Comparison of ENCODE assay signal across 8 mouse cellular contexts in the genomic region with DNA sequence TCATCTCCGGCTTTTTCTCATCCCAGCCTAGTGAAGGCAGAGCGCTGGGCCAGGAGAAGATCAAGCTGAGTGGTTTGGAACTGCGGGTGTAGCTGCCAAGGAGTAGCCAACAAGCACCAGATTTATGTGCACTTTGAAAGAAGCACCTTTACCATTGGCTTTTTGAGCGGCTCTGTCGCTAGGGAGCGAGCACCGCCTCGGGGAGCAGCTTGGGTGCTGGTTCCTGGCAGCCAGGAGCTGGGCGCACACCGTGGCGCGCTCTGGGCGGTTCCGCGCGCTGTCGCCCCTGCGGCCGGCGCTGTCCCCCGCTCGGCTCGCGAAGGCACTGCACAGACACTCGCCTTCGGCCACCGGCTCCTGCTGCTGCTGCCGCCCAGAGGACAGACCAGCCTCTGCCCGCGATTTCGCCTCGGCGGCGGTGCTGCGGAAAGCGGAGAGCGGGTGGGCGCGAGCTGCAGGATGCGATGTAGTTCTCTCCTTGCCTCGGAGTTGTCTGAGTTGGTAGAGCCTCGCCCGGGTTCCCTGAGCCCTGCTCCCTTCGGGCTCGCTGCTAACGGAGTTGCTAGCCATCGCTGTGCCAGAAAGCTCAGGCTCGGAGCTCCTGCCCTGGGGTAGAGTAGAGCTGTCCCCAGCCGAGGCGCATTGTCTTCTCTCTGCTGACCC. TPM values are rescaled to one million over a fixed set of nuclear protein-coding genes. Genes with fewer than 3 reads are reported as not detected.
DNase-seq lines count a peak whose midpoint lies in the region; ATAC-seq and TF ChIP-seq lines count a peak whose summit lies in the region.

A gene (plus strand): TSS at position 212 of the 663 bp plus-strand sequence.

- H3K27me3 ChIP-seq in ES-Bruce4 (ENCODE audit: control insufficient read depth, insufficient read depth, low read length, poor library complexity, severe bottlenecking), result no peaks in the 10 kb centered on the region; the same call in 1 of the 2 replicates
- H3K27me3 ChIP-seq in cerebellum, adult 2 months (ENCODE audit: control insufficient read depth, insufficient read depth, low read length), result no peaks in the 10 kb centered on the region
- H3K27me3 ChIP-seq in forebrain, embryonic 16.5 days (replicated peaks; ENCODE audit: control insufficient read depth, insufficient read depth, low read length), result peaks cover 6% of the 10 kb centered on the region; the same call in 1 of the 2 replicates
- peaks cover 23% of the 10 kb centered on the region for H3K27me3 ChIP-seq in liver, embryonic 11.5 days (replicated peaks; ENCODE audit: control insufficient read depth, insufficient read depth, low read length)
- peaks cover 10% of the 10 kb centered on the region for H3K27me3 ChIP-seq in neural tube, embryonic 12.5 days (replicated peaks)

- H3K9ac ChIP-seq in ES-Bruce4 (ENCODE audit: low read depth, poor library complexity, severe bottlenecking), result peak within 1 kb of the TSS; percentile 21
- H3K9ac ChIP-seq in forebrain, embryonic 16.5 days (replicated peaks; ENCODE audit: low read depth, low read length), result peak within 1 kb of the TSS; percentile 71
- H3K9ac ChIP-seq in liver, embryonic 11.5 days (ENCODE audit: low read depth, low read length), result no peak within 1 kb of the TSS
- peak within 1 kb of the TSS; percentile 57 for H3K9ac ChIP-seq in neural tube, embryonic 12.5 days

- TF ChIP-seq EP300 in ES-Bruce4 (IDR thresholded peaks at IDR 0.05; ENCODE audit: insufficient read depth, low read depth, low read length), result no peak

- H3K4me3 ChIP-seq in ES-Bruce4 (ENCODE audit: low read depth, low read length), result peak within 1 kb of the TSS; percentile 56
- H3K4me3 ChIP-seq in cerebellum, adult 2 months (replicated peaks; ENCODE audit: insufficient read depth, low read depth, low read length), result peak within 1 kb of the TSS; percentile 54
- peak within 1 kb of the TSS; percentile 63 for H3K4me3 ChIP-seq in forebrain, embryonic 16.5 days (replicated peaks; ENCODE audit: low read length)
- H3K4me3 ChIP-seq in liver, embryonic 11.5 days (ENCODE audit: low read depth, low read length), result peak within 1 kb of the TSS; percentile 37
- peak within 1 kb of the TSS; percentile 44 for H3K4me3 ChIP-seq in neural tube, embryonic 12.5 days

- no peak for TF ChIP-seq POLR2A in ES-Bruce4 (IDR thresholded peaks at IDR 0.05; ENCODE audit: insufficient read depth, low read length)
- no peak for TF ChIP-seq POLR2A in cerebellum, adult 2 months (IDR thresholded peaks at IDR 0.05; ENCODE audit: borderline replicate concordance, insufficient read depth, low read length)

- peak within 1 kb of the TSS; percentile 90 for H3K4me2 ChIP-seq in forebrain, embryonic 16.5 days (ENCODE audit: low read length)
- peak within 1 kb of the TSS; percentile 65 for H3K4me2 ChIP-seq in liver, embryonic 11.5 days
- H3K4me2 ChIP-seq in neural tube, embryonic 12.5 days (replicated peaks), result peak within 1 kb of the TSS; percentile 78

- peak; percentile 45 for TF ChIP-seq CTCF in ES-Bruce4 (IDR thresholded peaks at IDR 0.05; ENCODE audit: low read depth, low read length)
- TF ChIP-seq CTCF in cerebellum, adult 2 months (IDR thresholded peaks at IDR 0.05; ENCODE audit: borderline replicate concordance, insufficient read depth, low read depth, low read length), result peak; percentile 49

- under 1% methylated on average over 50 of the region's 50 CpGs for WGBS in cerebellum, adult 2 months
- under 1% methylated on average over 50 of the region's 50 CpGs for WGBS in forebrain, embryonic 16.5 days
- WGBS in liver, embryonic 11.5 days, result under 1% methylated on average over 47 of the region's 50 CpGs
- WGBS in neural tube, embryonic 12.5 days, result under 1% methylated on average over 50 of the region's 50 CpGs

- ATAC-seq in forebrain, embryonic 16.5 days, result peak; percentile 97
- peak; percentile 73 for ATAC-seq in liver, embryonic 11.5 days (replicated peaks; ENCODE audit: low FRiP score)
- peak; percentile 99 for ATAC-seq in neural tube, embryonic 12.5 days (ENCODE audit: low FRiP score, low read depth)

- peak; percentile 78 to 79 for DNase-seq in cerebellum, adult 2 months
- DNase-seq in heart, postnatal 10 days, result peak; percentile 77 to 78
- peak; percentile 15 to 49 for DNase-seq in kidney, postnatal 25 days
- peak; percentile 69 for DNase-seq in liver, embryonic 11.5 days (ENCODE audit: low spot score)
- peak; percentile 50 for DNase-seq in urinary bladder, postnatal 14 days (ENCODE audit: low spot score)

- H3K27ac ChIP-seq in ES-Bruce4 (ENCODE audit: insufficient read depth, low read length), result no peak within 1 kb of the TSS
- H3K27ac ChIP-seq in cerebellum, adult 2 months (ENCODE audit: insufficient read depth, low read length), result no peak within 1 kb of the TSS
- H3K27ac ChIP-seq in forebrain, embryonic 16.5 days (ENCODE audit: low read length), result peak within 1 kb of the TSS; percentile 52; the same call in 1 of the 2 replicates
- H3K27ac ChIP-seq in liver, embryonic 11.5 days (ENCODE audit: low read depth, low read length), result no peak within 1 kb of the TSS
- no peak within 1 kb of the TSS for H3K27ac ChIP-seq in neural tube, embryonic 12.5 days

- intact Hi-C loops in heart, postnatal 10 days (cut with DNase I), result loop anchor here (1.0 kb wide), 1 partner anchor 180 kb away; no protein-coding TSS in a partner anchor

- H3K4me1 ChIP-seq in ES-Bruce4 (ENCODE audit: control insufficient read depth, insufficient read depth, low read length), result peaks cover 1% of the 10 kb centered on the region
- H3K4me1 ChIP-seq in cerebellum, adult 2 months (ENCODE audit: control insufficient read depth, insufficient read depth, low read length), result peaks cover 3% of the 10 kb centered on the region; the same call in 1 of the 2 replicates
- peaks cover 6% of the 10 kb centered on the region for H3K4me1 ChIP-seq in forebrain, embryonic 16.5 days (replicated peaks; ENCODE audit: control insufficient read depth, insufficient read depth, low read length)
- no peaks in the 10 kb centered on the region for H3K4me1 ChIP-seq in liver, embryonic 11.5 days (replicated peaks; ENCODE audit: control insufficient read depth, insufficient read depth, low read length)
- H3K4me1 ChIP-seq in neural tube, embryonic 12.5 days, result no peaks in the 10 kb centered on the region

- H3K9me3 ChIP-seq in ES-Bruce4 (replicated peaks; ENCODE audit: control insufficient read depth, insufficient read depth, low read length, poor library complexity, severe bottlenecking), result no peaks in the 10 kb centered on the region
- H3K9me3 ChIP-seq in forebrain, embryonic 16.5 days (ENCODE audit: control insufficient read depth, low read length), result no peaks in the 10 kb centered on the region
- no peaks in the 10 kb centered on the region for H3K9me3 ChIP-seq in liver, embryonic 11.5 days (ENCODE audit: control insufficient read depth, low read length)
- H3K9me3 ChIP-seq in neural tube, embryonic 12.5 days, result no peaks in the 10 kb centered on the region

- H3K36me3 ChIP-seq in ES-Bruce4 (ENCODE audit: control insufficient read depth, insufficient read depth, low read length, poor library complexity, severe bottlenecking), result no peaks in the 10 kb centered on the region
- no peaks in the 10 kb centered on the region for H3K36me3 ChIP-seq in forebrain, embryonic 16.5 days (ENCODE audit: control insufficient read depth, insufficient read depth)
- no peaks in the 10 kb centered on the region for H3K36me3 ChIP-seq in liver, embryonic 11.5 days (ENCODE audit: control insufficient read depth, insufficient read depth, low read length)
- H3K36me3 ChIP-seq in neural tube, embryonic 12.5 days, result no peaks in the 10 kb centered on the region

RNA-seq across cellular contexts. Expression of the gene that starts here (rescaled TPM):
- polyA plus RNA-seq in ES-Bruce4 (2011; ENCODE audit: insufficient read depth, insufficient read length, low read depth, missing spikeins), result 2.9 and 4.6 TPM in 2 replicates
- 6.1 and 7.3 TPM in 2 replicates for polyA plus RNA-seq in cerebellum, adult 2 months (2012; rRNA removed)
- polyA plus RNA-seq in forebrain, embryonic 16.5 days (2015; fragmentation: Nextera tagmentation; extraction: Ambion mirVana), result 8.6 and 9.2 TPM in 2 replicates
- total RNA-seq in heart, postnatal 10 days (2021), result under 1 TPM; 0.07 to 0.43 TPM
- 0.16 and 0.22 TPM in 2 replicates for polyA plus RNA-seq in liver, embryonic 11.5 days (2014; fragmentation: Nextera tagmentation; extraction: Ambion mirVana)
- 3.7 and 3.8 TPM in 2 replicates for polyA plus RNA-seq in neural tube, embryonic 12.5 days (2016; fragmentation: Nextera tagmentation; extraction: Ambion mirVana)

Comparison
In these comparisons a context has a peak if more than half of its experiments do, and no peak if none do; other contexts are left out.
1. Peak in DNase-seq in heart, postnatal 10 days; RNA of the gene not detected or under 1 TPM.
2. Peak in DNase-seq, ATAC-seq, H3K4me3 ChIP-seq and H3K4me2 ChIP-seq in liver, embryonic 11.5 days; RNA of the gene not detected or under 1 TPM.